Mouse (Mus musculus) left cerebral cortex, adult 9 months (tissue): Measurements from ENCODE around the gene Iqsec2.

Source experiments
- DNase-seq, 2 experiments: peaks; one replicate each; pipeline ENCODE4 v3.0.0; 2022; ENCODE audit warnings: low spot score in 2 of 2

Gene Iqsec2

DNA sequence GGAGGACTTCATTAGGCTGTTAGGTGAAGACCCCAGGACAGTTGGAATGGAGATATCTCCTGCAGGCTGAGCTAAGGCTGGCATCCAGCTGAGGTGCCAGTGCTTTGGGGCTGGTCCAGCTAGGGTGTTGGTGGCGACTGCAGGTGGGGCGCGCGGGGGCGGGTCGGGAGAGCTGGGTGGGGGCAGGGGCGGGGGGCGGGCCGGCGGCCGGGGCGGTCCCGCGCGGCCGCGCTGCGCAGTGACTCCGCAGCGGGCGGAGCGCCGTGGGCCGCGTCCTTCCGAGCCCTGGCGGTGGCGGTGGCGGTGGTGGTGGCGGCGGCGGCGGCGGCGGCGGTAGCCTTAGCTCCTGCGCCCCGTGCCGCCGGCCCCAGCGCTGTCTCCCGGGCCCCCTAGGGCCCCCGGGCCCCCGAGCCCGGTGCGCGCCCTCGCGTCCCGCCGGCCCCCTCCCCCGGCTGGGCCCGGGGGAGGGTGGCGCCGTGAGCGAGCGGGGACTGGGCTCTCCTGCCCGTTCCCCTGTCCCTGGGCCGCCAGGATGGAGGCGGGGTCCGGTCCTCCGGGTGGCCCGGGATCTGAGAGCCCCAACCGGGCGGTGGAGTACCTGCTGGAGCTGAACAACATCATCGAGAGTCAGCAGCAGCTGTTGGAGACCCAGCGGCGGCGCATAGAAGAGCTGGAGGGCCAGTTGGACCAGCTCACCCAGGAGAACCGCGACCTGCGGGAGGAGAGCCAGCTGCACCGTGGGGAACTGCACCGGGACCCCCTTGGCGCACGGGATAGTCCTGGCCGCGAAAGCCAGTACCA, at the start of gene Iqsec2:
Iqsec2 (plus strand) TSS at position 328 of the 801 bp plus-strand sequence.
- peak in 1 of 2 experiments; percentile 11 for DNase-seq

DNA sequence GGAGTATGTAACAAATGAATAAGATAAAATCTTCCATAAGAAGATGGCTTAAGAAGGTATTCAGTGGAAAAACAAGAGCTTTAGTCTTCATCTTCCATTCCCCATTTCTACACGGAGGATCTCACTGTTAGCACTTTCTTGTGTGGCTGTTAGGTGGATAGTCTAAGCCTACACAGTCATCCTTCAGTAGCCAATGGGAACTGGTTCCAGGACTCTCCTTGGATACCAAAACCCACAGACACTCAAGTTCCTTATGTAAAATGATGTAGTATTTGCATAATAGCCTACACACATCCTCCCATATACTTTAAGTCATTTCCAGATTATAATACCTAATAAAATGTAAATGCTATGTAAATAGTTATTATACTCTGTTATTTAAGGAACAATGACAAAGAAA, 46.5 kb upstream of the Iqsec2 start:
- no peak for DNase-seq

DNA sequence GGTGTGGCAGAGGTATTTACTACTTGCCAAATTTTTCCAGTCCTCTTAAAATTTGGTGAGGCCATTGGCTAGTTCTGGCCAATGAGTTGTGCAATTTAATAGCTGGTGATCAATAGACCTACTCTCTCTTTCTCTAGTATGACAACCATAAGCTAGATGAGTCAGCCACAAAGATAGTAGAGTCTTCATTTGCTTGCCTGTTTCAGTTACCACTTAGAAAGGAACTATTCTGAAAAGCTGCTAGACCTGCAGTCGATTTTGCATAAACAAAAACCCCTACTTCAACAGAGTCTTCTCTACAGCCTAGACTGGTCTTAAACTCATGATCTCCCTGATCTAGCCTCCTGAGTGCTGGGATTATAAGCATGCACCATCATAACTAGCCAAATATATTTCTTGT, 22.4 kb upstream of the Iqsec2 start:
- DNase-seq: no peak

DNA sequence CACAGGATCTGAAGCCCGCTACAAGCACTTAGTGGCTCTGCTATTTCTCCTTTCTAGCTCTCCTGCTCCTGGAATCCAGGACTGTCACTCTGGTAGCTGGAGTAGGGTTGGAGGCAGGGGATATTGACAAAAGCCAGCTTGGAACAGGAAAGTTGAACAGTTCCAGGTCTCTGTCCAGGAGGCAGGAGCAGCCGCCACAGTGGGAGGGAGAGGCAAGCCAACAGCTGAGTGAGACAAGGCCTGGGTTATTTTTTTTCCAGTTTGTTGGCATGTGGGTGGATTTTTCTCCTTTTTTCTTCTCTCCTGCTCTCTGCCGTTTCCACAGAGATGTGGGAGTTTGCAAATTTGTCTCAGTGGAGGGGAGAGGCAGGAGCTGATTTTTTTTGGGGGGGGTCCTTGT, 13.3 kb upstream of the Iqsec2 start:
- DNase-seq: peak in 1 of 2 experiments; percentile 44

DNA sequence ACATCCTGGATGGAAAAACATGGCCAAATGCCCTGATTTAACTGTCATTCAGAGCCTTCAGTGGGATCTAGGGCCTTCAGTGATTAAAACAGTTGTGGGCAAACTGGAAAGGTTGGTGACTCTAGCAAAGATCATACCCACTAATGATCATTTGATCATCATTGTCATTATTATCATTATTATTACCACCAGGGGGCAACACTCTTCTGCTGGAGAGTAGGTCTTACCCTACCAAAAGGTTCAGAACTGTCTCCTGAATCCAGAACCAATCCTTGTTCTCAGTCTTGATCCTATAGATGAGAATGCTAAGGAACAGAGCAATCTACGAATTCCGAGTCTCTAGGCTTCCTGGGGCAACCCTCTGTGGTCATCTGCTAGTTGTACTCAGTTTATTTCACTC, 12.0 kb upstream of the Iqsec2 start:
- DNase-seq: no peak

DNA sequence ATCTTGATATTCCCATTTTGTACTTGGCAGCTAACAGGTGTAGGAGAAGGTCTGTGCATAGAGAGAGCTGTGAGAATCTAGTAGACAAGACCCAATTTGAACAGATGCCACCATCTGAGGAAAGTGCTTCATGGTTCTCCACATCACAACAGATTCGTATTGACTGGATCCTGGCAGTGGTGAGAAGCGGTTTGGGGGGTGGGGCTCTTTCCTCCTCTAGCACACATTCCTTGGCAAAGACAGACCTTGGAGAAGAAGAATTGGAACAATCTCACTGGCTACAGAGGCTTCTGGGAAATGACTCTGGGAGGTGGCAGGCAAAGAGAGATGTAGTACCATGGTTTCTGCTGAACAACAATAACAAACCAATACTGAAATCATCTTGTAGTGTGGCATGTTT, 8.9 kb upstream of the Iqsec2 start:
- no peak for DNase-seq

DNA sequence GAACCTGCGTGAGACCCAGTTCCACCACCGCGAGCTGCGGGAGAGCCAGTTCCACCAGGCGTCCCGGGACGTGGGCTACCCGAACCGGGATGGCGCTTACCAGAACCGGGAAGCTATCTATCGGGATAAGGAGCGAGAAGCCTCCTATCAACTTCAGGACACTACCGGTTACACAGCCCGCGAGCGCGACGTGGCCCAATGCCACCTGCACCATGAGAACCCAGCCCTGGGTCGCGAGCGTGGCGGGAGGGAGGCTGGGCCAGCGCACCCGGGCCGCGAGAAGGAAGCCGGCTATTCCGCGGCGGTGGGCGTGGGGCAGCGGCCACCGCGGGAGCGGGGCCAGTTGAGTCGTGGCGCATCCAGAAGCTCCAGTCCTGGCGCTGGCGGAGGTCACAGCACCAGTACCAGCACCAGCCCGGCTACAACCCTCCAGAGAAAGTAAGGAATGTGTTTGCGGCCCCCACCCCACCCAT, 710 bp downstream of the Iqsec2 start:
- no peak for DNase-seq

DNA sequence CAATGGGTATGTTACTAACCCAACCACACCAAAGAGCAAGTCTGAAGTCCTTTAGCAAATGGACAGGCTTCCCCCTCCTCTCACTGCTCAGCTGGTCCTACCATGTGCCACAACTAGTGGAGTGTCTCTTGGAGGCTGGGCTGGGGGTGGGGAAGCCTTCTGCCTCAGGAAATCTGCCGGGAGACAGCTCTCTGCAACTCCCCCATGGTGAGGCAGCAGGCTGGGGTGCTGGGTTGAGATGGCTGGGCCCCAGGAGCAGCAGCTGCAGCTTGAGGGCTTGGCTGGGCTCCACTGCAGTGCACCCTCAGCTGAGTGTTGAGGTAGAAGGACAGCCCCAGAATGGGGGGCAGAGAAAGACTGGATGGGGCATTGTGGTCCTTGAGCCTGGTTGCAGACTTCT, 2.1 kb downstream of the Iqsec2 start:
- DNase-seq: peak; percentile 38 to 69

DNA sequence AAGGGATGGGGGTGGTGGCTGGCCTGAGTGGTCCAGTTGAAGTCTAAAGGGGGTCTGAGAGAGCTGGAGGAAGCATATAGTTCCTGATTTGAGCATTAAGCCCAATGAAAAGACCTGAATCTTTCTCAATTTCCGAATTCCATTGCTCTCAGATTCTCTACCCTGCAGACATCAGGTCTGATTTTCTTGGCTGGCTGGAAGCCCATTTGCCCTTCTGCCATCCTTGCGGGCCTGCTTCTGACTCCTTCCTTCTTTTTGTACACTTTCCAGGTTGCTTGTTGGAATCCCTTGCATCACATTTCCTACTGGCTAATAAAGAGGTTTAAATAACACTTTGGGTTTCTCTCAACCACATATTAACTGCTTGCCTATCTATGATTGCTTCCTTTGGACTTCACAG, 2.6 kb downstream of the Iqsec2 start:
- no peak for DNase-seq

DNA sequence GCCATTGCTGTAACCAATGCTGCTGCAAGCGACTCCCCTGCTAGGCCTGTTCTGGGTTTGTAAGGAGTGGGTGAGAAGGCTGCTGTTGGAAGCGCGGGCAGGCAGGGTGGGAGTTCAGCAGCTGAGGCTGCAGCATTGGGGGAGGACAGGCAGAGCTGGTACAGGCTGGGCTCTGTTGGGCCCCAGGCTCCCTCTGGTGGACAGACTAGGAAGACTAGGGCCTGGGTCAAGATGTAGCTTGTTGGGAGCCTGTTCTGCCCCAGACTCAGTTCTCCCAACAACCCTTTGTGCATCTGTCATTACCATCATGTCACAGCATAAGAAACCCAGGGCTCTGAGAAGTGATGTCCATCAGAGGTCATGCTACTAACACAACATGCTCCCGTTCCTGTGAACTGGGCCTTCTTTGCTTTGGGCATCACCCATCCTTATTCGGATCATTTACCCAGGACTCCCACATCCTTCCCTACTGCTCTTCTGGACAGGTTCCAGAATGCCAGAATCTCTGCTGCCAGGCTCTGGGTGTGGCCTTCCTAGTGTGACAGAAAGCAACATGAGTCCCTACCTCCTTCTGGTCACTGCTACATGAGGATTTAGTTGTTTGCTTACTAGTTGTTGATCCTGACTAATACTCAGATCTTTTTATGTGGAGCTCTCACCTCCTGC, 3.5 kb downstream of the Iqsec2 start:
- peak; percentile 33 to 77 for DNase-seq

DNA sequence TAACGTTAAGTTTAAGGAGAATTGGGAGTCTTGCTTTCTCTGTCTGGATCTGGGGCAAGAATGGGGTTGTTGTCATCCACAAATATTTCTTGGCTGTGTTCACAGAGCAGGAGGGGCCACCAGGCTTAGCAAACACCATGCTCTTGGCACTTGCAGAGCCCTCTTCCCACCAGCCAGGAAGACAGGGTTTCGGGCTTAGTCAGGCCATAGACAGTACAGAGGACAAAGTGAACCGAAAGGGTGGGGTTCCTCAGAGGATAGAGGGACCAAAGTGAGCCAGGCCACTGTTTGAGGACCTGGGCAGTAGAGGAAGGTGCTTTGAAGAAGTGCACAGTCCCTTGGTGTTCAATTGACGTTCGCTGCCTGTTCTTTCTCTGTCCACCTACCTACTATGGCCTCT, 4.6 kb downstream of the Iqsec2 start:
- DNase-seq: no peak

DNA sequence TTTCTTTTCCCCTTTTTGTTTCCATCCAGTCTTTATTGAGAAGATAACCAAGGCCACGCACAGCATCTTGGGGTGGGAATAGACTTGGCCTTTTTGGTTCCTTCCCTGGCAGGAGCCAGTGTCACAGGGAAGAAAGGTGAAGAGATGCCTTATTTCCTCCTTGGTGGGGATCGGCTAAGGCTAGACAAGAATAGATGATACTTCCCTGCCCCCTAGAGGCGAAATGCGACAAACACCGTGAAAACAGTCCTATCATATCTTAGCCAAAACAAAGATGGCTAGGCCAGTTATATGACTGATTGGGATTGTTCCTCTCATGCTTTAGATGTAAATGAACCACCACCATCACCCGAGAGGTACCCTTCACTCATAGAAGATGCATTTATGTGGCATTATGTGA, 7.6 kb downstream of the Iqsec2 start:
- peak in 1 of 2 experiments; percentile 53 for DNase-seq

DNA sequence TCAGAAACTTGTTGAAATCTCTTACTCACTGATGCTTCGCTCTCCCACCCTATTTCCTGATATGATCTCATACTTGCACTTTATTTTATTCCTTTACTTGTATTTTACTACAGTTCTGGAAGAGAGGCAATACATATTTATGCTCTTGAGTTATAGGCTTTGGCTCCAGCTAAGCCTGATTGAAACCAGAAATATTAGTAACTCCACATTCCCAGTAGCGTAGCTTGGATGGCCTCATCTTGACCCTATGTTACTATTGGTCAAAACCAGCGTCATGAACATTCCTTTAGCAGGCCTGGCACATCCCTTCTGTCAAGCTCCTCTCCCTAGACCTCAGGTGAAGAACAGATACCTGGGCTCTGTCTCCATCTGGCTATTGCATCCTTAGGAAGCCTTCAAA, 14.2 kb downstream of the Iqsec2 start:
- no peak for DNase-seq

DNA sequence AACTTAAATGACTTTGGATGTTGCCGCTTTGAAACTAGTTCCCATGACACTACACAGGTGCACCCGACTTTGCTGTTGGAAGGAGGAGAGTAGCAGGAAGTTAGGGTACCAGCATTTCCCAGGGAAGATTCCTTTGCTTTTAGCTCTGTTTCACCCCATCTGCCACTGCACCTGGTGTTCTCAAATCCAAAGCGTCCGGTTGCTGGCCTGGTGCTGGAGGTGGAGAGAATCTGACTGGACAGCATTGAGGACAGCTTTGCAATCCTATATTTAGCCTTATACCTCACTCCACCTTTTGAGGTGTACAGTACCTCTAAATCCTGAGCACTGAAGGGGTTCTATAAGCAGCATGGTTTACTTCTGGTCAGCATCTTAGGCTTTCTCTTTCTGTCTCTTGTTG, 17.3 kb downstream of the Iqsec2 start:
- DNase-seq: no peak

DNA sequence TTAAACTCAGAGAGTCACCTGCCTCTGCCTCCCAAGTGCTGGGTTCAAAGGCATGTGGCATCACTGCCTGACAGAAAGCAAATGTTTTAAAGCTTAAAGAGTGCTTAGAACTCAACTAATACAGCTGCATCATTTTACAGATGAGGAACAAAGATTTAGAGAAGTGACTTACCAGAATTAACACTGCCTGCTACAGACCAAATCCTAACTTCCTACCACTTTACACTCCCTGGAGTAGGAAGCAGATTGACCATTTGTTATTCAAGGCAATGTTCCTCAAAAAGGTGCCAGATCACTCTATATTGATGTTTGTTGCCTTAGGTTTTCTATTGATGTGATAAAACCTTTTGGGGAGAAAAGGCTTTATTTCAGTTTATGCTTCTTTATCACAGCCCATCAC, 20.0 kb downstream of the Iqsec2 start:
- no peak for DNase-seq

DNA sequence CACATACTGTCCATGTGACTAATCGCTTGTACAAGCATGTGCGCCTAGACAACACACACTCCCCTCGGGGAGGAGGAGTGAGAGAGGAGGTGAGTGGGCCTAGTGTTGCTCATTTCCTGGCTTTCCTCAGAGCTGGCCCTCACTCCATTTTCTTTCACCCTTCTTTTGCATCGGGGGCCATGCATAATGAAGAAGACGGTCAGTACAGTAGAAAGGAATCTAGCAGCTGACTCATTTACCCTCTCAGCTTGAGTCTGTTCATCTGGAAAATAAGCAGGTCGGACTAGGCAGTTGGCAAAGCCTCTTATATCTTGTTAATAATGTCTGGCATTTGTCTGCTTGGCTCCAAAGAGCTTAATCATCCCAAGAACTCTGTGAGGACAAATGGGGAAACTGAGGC, 22.1 kb downstream of the Iqsec2 start:
- DNase-seq: no peak

DNA sequence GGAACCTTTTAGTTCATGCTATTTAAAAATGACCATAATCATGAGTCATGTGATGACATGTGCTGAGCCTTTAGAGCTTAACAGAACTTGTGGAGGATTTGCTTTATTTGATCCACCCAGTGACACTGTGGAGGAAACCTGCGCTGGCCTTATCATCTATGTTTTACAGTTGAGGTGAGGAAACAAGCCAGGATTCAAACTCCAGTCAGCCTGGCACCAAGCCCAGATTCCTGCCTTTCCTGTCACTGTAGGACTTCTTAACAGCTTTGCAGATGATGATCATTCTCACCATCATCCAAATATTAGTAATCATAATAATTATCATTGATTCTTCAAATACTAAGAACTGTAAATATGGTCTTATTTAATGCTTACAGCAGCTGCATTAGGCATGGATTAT, 24.5 kb downstream of the Iqsec2 start:
- no peak for DNase-seq

DNA sequence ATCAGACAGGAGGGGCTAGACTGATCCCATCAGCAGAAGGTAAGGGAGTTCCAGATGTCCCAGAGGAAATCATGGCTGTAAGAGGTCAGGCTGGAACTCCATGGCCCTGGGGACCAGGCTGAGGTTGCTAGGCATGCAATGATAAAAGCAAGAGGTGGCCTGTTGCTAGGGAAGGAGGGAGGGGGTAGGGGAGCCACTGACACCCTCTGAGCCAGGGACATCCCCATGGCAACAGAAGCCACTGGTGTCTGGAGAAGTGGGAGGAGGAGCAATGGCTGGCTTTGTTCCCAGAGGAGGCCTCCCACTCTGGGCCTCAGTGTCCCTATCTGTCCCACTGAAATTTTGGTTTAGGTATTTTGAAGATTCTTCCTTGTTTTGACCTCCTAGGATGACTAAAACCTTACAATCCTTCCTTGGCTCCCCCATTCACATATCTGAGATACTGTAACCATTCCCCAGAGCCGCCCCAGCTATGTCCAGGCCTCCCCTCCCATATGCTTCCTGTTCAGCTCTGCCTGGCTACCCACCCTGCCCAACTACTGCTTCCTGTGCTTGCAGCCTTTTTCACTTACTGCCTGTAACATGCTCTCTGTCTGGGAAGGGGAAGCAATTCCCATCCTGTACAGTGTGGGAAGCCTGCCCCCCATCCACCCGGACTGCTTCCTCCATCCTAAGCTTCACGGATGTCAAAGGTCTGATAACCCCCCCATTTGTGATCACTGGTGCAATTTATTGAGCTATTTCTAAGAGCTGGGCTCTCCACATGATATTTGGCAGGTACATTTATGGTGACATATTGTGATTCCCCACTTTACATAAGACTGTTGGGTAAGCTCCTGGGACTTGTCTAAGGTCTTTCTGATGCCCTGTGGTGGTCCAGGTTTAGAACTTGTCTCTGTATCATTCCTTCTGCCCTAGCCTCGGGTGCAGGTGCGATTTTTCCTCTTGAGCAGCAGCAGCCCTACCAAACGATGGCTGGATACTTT, 27.3 kb downstream of the Iqsec2 start:
- DNase-seq: no peak

DNA sequence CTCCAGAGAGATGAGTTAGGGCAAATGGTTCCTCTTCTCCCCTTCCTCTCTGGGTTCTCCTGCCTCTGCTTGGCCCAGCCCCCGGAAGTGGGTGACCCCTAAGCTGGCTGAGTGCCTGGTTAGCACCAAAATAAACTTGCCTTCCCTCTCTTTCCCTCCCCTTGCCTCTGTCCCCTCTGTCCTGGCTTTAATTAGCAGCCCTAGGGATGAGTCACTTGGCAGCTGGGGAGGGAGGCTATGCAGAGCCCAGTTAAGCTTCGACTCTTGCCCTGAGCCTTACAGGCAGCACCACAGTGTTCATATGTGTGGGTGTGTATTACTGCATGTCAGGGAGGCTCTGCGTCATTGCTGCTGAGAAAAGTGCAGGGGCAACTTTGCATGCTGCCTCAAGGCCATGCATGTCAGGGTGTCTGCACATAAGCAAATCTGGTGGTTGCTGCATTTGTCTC, 28.4 kb downstream of the Iqsec2 start:
- DNase-seq: peak; percentile 40 to 41

DNA sequence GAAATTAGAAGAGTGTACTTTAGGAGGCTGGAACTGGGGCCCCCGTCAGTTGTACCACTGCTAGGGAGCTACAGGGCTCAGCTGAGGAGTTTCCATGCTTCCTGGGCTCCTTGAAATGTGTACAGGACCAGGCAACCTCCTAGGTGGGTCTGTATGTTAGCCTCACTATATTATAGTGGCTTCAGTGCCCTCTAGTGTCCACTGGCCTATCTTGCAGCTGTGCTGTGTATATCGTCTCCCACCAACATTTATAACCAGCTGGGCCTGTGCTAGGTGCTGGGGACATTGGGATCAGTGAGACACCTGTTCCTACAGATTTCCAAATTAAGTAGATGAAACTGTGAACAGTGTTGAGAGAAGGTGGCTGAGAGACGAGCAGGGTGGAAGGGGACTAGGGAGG, 31.2 kb downstream of the Iqsec2 start:
- DNase-seq: peak in 1 of 2 experiments; percentile 53

DNA sequence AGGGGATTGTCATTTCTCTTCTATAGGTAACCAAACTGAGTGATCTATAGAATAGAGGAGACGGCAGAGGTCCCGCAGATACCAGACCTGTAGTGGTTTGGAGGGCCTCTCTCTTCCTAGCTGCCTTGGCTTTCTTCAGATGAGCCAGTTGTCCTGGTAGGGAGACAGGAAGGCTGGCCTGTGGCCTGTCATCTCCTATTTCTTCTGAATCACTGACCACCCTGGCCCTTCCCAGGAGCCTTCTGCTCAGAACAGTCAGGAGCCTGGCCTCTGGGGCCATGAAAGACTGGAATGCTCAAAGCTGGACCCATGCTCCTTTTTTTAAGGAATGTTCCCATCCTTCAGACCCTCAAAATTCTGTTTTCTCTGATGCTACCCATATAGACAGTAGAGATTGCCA, 33.8 kb downstream of the Iqsec2 start:
- no peak for DNase-seq
